Comparison of ENCODE assay signal across 9 mouse cellular contexts in genomic region chr8:11077138-11077537, GRCm38 (mm10).
DNase-seq lines count a peak whose midpoint lies in the region; ATAC-seq lines count a peak whose summit lies in the region.
"Had no signal": no experiment of that assay in that cellular context is flagged by ENCODE, and none has a peak within 500 bp of the region (broad histone marks: within the 10 kb centered on the region; RNA-seq: fewer than 3 reads in every experiment).

No protein-coding gene starts in this region.

- H3K4me2 ChIP-seq in intestine, embryonic 14.5 days (ENCODE audit: low read length): peak overlapping the region; percentile 32
- H3K4me2 ChIP-seq: liver, embryonic 12.5 days had no signal

- peaks cover 30% of the 10 kb centered on the region for H3K4me1 ChIP-seq in intestine, embryonic 14.5 days (replicated peaks; ENCODE audit: control insufficient read depth, insufficient read depth, low read length)
- H3K4me1 ChIP-seq: liver, embryonic 12.5 days had no signal

- no peaks in the 10 kb centered on the region for H3K36me3 ChIP-seq in intestine, embryonic 14.5 days (ENCODE audit: control insufficient read depth, insufficient read depth, low read length)
- H3K36me3 ChIP-seq: liver, embryonic 12.5 days had no signal

- 0 out of 2 replicates have a peak, but pooled peaks have one; percentile 23 for ATAC-seq in frontal cortex, adult (ENCODE audit: low TSS enrichment)
- ATAC-seq in intestine, embryonic 14.5 days (replicated peaks; ENCODE audit: low FRiP score, low TSS enrichment, low read depth): no peak
- ATAC-seq in megakaryocyte, adult 5-6 weeks (ENCODE audit: poor library complexity, severe bottlenecking): no peak
- ATAC-seq: liver, embryonic 12.5 days had no signal

- peak overlapping the region; percentile 47; the same call in 1 of the 2 replicates for H3K27ac ChIP-seq in intestine, embryonic 14.5 days (ENCODE audit: low read depth)
- H3K27ac ChIP-seq: liver, embryonic 12.5 days had no signal

- no peaks in the 10 kb centered on the region for H3K27me3 ChIP-seq in intestine, embryonic 14.5 days (replicated peaks; ENCODE audit: control insufficient read depth, insufficient read depth, low read length)

- H3K9ac ChIP-seq in intestine, embryonic 14.5 days (ENCODE audit: low read length): no peak overlapping the region
- H3K9ac ChIP-seq: liver, embryonic 12.5 days had no signal

- H3K4me3 ChIP-seq in intestine, embryonic 14.5 days (ENCODE audit: low read depth, low read length): no peak overlapping the region
- H3K4me3 ChIP-seq: liver, embryonic 12.5 days had no signal

- H3K9me3 ChIP-seq in intestine, embryonic 14.5 days (ENCODE audit: control insufficient read depth, low read length): no peaks in the 10 kb centered on the region
- H3K9me3 ChIP-seq: liver, embryonic 12.5 days had no signal

- 42% methylated on average over 9 of the region's 9 CpGs for WGBS in intestine, embryonic 14.5 days

- no peak for DNase-seq in frontal cortex, postnatal 14 days (ENCODE audit: low spot score in 2 of 2)
- DNase-seq in left cerebral cortex, postnatal 4 days: peak; percentile 29
- DNase-seq in left cerebral cortex, postnatal 36 days (ENCODE audit: low spot score in 2 of 2): no peak
- DNase-seq in adrenal gland, postnatal 14 days: peak; percentile 54
- peak; percentile 71 for DNase-seq in intestine, embryonic 14.5 days (ENCODE audit: low spot score)
- no peak for DNase-seq in spleen, postnatal 36 days (ENCODE audit: low spot score in 2 of 2)

- intact Hi-C loops in left cerebral cortex, postnatal 4 days (cut with DNase I): no loop called here
- intact Hi-C loops in left cerebral cortex, postnatal 36 days (cut with DNase I): no loop called here

Comparison
In these comparisons a context has a peak if more than half of its experiments do, and no peak if none do; other contexts are left out.
1. DNase-seq: peak in left cerebral cortex, postnatal 4 days (single experiment), adrenal gland, postnatal 14 days (single experiment) and intestine, embryonic 14.5 days (single experiment); none in frontal cortex, postnatal 14 days (0 of 2), left cerebral cortex, postnatal 36 days (0 of 2) and spleen, postnatal 36 days (0 of 2).